Mouse (Mus musculus) forebrain, postnatal 0 days (tissue): ENCODE data around the gene Best1. TPM values are rescaled to one million over a fixed set of nuclear protein-coding genes. Genes with fewer than 3 reads are reported as not detected.

ENCODE experiments used
- ATAC-seq: fragments of 200-750 bp; cut with Nextera tagmentation; 2 replicates; pipeline ENCODE4 v1.8.0; 2017; ENCODE audit warnings: mild to moderate bottlenecking, moderate library complexity
- DNase-seq: peaks from one replicate; pipeline ENCODE4 v3.0.0-alpha.2; 2015
- H3K27ac ChIP-seq: fragments of 300-500 bp; sonication (generic); 2 replicates; pipeline ENCODE4 v1.5.1; 2014; ENCODE audit warnings: low read depth, mild to moderate bottlenecking, antibody characterized with exemption, low read length, moderate library complexity, mixed read lengths
- H3K27me3 ChIP-seq: fragments of 300-500 bp; sonication (generic); 2 replicates; pipeline ENCODE4 v1.6.1; 2014; ENCODE audit warnings: mild to moderate bottlenecking, low read length, mixed read lengths; ENCODE audit not compliant: insufficient read depth
- H3K36me3 ChIP-seq: fragments of 300-500 bp; sonication (generic); 2 replicates; pipeline ENCODE4 v1.6.1; 2014; ENCODE audit warnings: mild to moderate bottlenecking, moderate library complexity; ENCODE audit not compliant: insufficient read depth
- H3K4me1 ChIP-seq: fragments of 300-500 bp; sonication (generic); 2 replicates; pipeline ENCODE4 v1.6.1; 2014; ENCODE audit warnings: antibody characterized with exemption; ENCODE audit not compliant: insufficient read depth
- H3K4me2 ChIP-seq: fragments of 300-500 bp; sonication (generic); 2 replicates; pipeline ENCODE4 v1.6.1; 2014; ENCODE audit warnings: low read depth, mild to moderate bottlenecking, moderate library complexity
- H3K4me3 ChIP-seq: fragments of 300-500 bp; sonication (generic); 2 replicates; pipeline ENCODE4 v1.5.1; 2014; ENCODE audit warnings: low read depth, low read length, mixed read lengths
- H3K9ac ChIP-seq: fragments of 300-500 bp; sonication (generic); 2 replicates; pipeline ENCODE4 v1.6.1; 2014; ENCODE audit warnings: mild to moderate bottlenecking
- H3K9me3 ChIP-seq: fragments of 300-500 bp; sonication (generic); 2 replicates; pipeline ENCODE4 v1.6.1; 2016; ENCODE audit warnings: low read length
- CTCF ChIP-seq: sonication (generic); IDR thresholded peaks from 2 replicates; pipeline ENCODE4 v1.5.1; 2016; ENCODE audit warnings: antibody characterized with exemption, control low read depth, low read depth
- WGBS: fragments of 180-500 bp; shearing (Covaris S2); extraction: QIAGEN DNeasy Blood & Tissue Kit; methylation state at CpG from one replicate; pipeline ENCODE4 v1.1.7; 2014; 5-methylcytosine and 5-hydroxymethylcytosine counted together
- polyA plus RNA-seq: library from polyadenylated mRNA; unstranded; fragments of >200 nt; fragmentation: Nextera tagmentation; extraction: Ambion mirVana; gene quantifications from 2 replicates; pipeline ENCODE4 v1.2.1, GENCODE M21; 2015
- total RNA-seq: library from RNA; depleted of rRNA; stranded (reverse); fragments of >200 nt; gene quantifications from 2 replicates; pipeline ENCODE4 v1.2.3, GENCODE M21; 2014

The Best1 gene
- total and polyA plus RNA-seq, 2 experiments from 2014 or later: 1.6 to 3.6 TPM

DNA sequence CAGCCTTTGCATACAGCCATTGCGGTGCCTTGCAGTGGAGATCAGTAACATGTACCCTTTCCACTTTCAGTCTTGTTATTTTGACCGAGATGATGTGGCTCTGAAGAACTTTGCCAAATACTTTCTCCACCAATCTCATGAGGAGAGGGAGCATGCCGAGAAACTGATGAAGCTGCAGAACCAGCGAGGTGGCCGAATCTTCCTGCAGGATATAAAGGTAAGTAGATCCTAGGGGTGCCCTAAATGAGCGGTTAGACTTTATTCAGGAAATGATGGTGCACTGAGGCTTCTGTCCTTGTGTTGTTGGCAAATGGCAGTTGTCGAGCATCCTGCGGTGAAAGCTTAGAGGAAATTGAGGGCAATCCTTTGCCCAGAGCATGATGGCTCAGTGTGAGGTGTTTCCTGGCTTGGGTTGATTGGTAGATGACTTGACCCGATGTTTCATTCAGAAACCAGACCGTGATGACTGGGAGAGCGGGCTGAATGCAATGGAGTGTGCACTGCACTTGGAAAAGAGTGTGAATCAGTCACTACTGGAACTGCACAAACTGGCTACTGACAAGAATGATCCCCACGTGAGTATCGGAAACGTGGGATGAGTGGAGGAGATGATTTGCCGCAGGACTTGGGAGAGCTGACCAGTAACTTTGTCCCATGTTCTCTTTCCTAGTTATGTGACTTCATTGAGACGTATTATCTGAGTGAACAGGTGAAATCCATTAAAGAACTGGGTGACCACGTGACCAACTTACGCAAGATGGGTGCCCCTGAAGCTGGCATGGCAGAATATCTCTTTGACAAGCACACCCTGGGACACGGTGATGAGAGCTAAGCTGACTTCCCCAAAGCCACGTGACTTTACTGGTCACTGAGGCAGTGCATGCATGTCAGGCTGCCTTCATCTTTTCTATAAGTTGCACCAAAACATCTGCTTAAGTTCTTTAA lies 17.1 kb downstream of the Best1 start:
- DNase-seq: no peak
- Histone ChIP-seq H3K9ac (0 out of 2 replicates have a peak overlapping the region, but pooled peaks have one; percentile 88), H3K27me3 (no peaks in the 10 kb centered on the region), H3K9me3 (no peaks in the 10 kb centered on the region), H3K4me1 (peaks cover 17% of the 10 kb centered on the region), H3K36me3 (peaks cover 14% of the 10 kb centered on the region), H3K4me2 (peak overlapping the region; percentile 72), H3K4me3 (peak overlapping the region; percentile 89; the same call in 1 of the 2 replicates), H3K27ac (no peak overlapping the region)
- WGBS: 92% methylated on average over 20 of the region's 20 CpGs
- TF ChIP-seq CTCF: no peak
- ATAC-seq: no peak

DNA sequence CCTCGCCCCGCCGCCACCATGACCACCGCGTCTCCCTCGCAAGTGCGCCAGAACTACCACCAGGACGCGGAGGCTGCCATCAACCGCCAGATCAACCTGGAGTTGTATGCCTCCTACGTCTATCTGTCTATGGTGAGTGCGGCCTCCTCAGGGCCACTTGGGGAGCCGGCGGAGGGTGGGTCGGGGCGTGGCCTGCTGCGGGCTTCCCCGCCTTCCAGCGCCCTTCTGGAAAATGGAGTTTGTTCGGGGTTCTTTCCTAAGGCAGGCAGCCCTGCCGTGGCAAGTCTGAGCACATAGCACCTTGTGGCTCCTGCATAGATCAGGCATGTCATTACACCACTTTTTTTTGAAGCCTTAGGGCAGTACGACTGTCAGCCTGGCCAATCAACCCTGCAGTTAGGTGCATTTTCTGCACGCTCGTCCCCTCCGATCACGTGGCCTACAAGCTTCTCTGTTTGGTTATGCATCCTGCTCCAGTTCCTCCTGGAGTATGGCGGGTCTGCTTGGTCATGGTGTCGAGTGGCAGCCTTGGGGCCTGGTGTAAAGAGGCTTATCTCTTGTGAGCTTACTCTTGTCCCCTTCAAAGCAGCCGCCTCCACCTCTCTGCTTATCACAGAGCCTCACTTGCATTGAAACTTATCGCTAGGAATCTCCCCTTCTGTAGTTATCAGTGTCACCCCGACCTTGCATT lies 18.4 kb downstream of the Best1 start:
- Histone ChIP-seq H3K4me3 (peak overlapping the region; percentile 89), H3K4me1 (peaks cover 18% of the 10 kb centered on the region), H3K9ac (peak overlapping the region; percentile 88), H3K4me2 (peak overlapping the region; percentile 72), H3K36me3 (peaks cover 14% of the 10 kb centered on the region), H3K9me3 (no peaks in the 10 kb centered on the region), H3K27ac (peak overlapping the region; percentile 91), H3K27me3 (no peaks in the 10 kb centered on the region)
- under 1% methylated on average over 31 of the region's 31 CpGs for WGBS
- peak; percentile 70 for ATAC-seq
- TF ChIP-seq CTCF: peak; percentile 32; the same call in 1 of the 2 replicates
- DNase-seq: peak; percentile 72

GRCm38 (mm10) chr19:9982151-9982851 lies 19.1 kb downstream of the Best1 start:
- DNase-seq (peak; percentile 99), ATAC-seq (peak; percentile 98)
- peaks cover 14% of the 10 kb centered on the region for H3K36me3 ChIP-seq
- H3K4me2 ChIP-seq: peak overlapping the region; percentile 72
- no peaks in the 10 kb centered on the region for H3K27me3 ChIP-seq
- H3K27ac ChIP-seq: peak overlapping the region; percentile 91
- H3K9ac ChIP-seq: peak overlapping the region; percentile 88
- no peak for TF ChIP-seq CTCF
- peak overlapping the region; percentile 89 for H3K4me3 ChIP-seq
- WGBS: under 1% methylated on average over 59 of the region's 59 CpGs
- H3K4me1 ChIP-seq: peaks cover 18% of the 10 kb centered on the region
- H3K9me3 ChIP-seq: no peaks in the 10 kb centered on the region

GRCm38 (mm10) chr19:9981621-9982020 lies 19.8 kb downstream of the Best1 start:
- Histone ChIP-seq H3K4me1 (peaks cover 18% of the 10 kb centered on the region), H3K4me3 (peak overlapping the region; percentile 89), H3K4me2 (peak overlapping the region; percentile 72), H3K27me3 (no peaks in the 10 kb centered on the region), H3K9ac (peak overlapping the region; percentile 88), H3K27ac (peak overlapping the region; percentile 91), H3K36me3 (peaks cover 14% of the 10 kb centered on the region), H3K9me3 (no peaks in the 10 kb centered on the region)
- no peak for ATAC-seq
- DNase-seq: no peak
- TF ChIP-seq CTCF: no peak
- 61% methylated on average over 4 of the region's 4 CpGs for WGBS

DNA sequence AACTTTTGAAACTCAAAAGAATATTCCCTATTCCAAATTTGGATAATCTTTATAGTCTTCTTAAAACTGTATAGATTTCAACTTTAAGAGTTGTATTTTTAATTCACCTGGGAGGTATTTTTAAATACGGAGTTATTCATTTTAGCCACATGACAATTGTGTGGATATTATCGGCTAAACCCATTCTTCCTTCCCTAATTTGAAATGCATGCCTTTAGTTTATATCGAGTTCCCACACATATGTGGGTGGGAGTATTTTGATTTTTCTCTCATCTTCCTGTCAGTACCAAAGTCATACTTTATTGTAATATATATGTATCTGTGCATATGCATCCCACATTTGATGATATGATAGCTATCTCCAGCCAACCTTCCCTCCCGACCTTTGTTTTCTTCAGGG lies 21.2 kb downstream of the Best1 start, which contains the start of gene Fth1:
Gene Fth1 (plus strand): TSS at position 341 of the 400 bp plus-strand sequence.
- no peak within 1 kb of the TSS for H3K9ac ChIP-seq
- no peak within 1 kb of the TSS for H3K27ac ChIP-seq
- H3K27me3 ChIP-seq: no peaks in the 10 kb centered on the region
- peaks cover 4% of the 10 kb centered on the region; the same call in 1 of the 2 replicates for H3K36me3 ChIP-seq
- H3K9me3 ChIP-seq: no peaks in the 10 kb centered on the region
- H3K4me1 ChIP-seq: peaks cover 18% of the 10 kb centered on the region
- H3K4me2 ChIP-seq: no peak within 1 kb of the TSS
- ATAC-seq (no peak), DNase-seq (no peak)
- no peak for TF ChIP-seq CTCF
- no peak within 1 kb of the TSS for H3K4me3 ChIP-seq
- 94% methylated on average over 4 of the region's 4 CpGs for WGBS

DNA sequence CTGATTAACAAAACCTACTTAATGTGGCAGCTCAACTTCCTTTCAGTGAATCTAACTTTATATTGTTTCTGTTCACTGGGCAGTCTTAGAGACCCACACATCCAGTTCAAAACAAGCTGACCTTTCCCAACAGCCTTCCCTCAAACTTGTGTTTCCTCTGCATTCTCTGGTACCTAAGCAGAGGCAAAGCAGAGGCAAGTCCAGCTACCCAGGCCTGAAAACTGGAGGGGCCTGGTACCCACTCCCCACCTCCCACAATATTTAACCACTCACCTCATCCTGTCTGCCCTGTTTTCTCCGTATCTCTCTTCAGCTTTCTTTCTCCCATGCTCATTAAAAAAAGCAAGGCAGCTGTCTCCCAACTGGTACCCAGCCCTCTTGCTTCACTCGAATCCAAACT lies 22.3 kb downstream of the Best1 start:
- WGBS: 74% methylated on average over 2 of the region's 2 CpGs
- H3K4me2 ChIP-seq: no peak overlapping the region
- no peak overlapping the region for H3K4me3 ChIP-seq
- no peak overlapping the region for H3K27ac ChIP-seq
- no peaks in the 10 kb centered on the region for H3K9me3 ChIP-seq
- H3K9ac ChIP-seq: no peak overlapping the region
- no peak for TF ChIP-seq CTCF
- H3K27me3 ChIP-seq: no peaks in the 10 kb centered on the region
- ATAC-seq: no peak
- H3K36me3 ChIP-seq: no peaks in the 10 kb centered on the region; the same call in 1 of the 2 replicates
- H3K4me1 ChIP-seq: peaks cover 18% of the 10 kb centered on the region
- DNase-seq: no peak
